Mouse (Mus musculus): ENCODE data around the gene Dntt. TPM values are rescaled to one million over a fixed set of nuclear protein-coding genes. Genes with fewer than 3 reads are reported as not detected.

Dntt gene
- polyA plus RNA-seq, 1 experiment from 2014 or later = 0.17 TPM

DNA sequence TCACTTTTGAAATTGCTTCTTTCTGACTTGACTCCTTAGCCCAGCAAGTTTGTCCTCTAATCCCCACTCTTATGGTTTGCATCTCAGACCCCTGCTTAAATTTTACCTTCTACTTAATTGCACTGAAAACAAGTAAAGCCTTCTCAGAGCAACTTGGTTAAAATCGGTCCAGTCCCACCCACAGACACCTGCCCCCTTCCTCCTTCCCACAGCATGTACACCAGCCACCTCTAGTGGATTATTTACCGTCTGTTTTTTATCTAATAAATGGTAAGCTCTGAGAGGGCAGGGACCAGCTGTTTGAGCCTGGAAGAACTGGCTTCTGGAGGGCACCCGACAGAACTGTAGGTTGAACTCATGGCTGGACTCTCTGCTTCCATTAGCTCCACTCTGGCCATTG is 8.5 kb upstream of the Dntt start:
- no peak overlapping the region for H3K27ac ChIP-seq (replicated peaks; ENCODE audit: low read depth, low read length)
- H3K9ac ChIP-seq (replicated peaks; ENCODE audit: low read length) = no peak overlapping the region
- H3K4me1 ChIP-seq (ENCODE audit: control insufficient read depth, insufficient read depth, low read length) = no peaks in the 10 kb centered on the region
- H3K9me3 ChIP-seq (ENCODE audit: control insufficient read depth, low read length) = no peaks in the 10 kb centered on the region
- H3K27me3 ChIP-seq (ENCODE audit: control insufficient read depth, insufficient read depth, low read length) = no peaks in the 10 kb centered on the region
- DNase-seq = no peak
- WGBS = 79% methylated on average over 3 of the region's 3 CpGs
- ATAC-seq (ENCODE audit: low FRiP score, low TSS enrichment) = no peak
- H3K4me3 ChIP-seq (replicated peaks; ENCODE audit: low read depth, low read length) = no peak overlapping the region
- no peaks in the 10 kb centered on the region for H3K36me3 ChIP-seq (ENCODE audit: control insufficient read depth, insufficient read depth, low read length)
- H3K4me2 ChIP-seq (ENCODE audit: low read length) = no peak overlapping the region

DNA sequence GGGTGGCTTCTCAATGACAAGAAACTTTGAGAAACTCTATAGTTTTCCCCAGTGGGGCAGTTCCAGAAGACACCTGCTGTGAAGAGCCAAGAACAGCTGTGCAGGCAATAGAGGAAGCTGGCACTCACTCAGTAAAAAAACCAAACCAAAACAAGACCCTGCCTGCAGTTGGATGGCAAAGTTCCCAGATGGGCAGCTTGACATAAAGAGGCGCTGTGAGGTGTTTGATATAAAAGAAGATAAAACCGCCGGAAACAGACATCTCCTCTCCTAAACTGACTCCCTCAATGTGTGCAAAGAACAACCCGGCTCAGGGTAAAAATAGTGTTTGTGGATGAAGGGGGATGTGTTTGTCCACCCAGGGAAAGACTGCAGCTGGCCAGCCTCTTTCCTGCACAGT is 6.8 kb upstream of the Dntt start:
- no peak overlapping the region for H3K4me2 ChIP-seq (ENCODE audit: low read length)
- ATAC-seq (ENCODE audit: low FRiP score, low TSS enrichment) (no peak), DNase-seq (no peak)
- no peak overlapping the region for H3K27ac ChIP-seq (replicated peaks; ENCODE audit: low read depth, low read length)
- 92% methylated on average over 4 of the region's 4 CpGs for WGBS
- H3K36me3 ChIP-seq (ENCODE audit: control insufficient read depth, insufficient read depth, low read length) = no peaks in the 10 kb centered on the region
- H3K9me3 ChIP-seq (ENCODE audit: control insufficient read depth, low read length) = no peaks in the 10 kb centered on the region
- H3K4me1 ChIP-seq (ENCODE audit: control insufficient read depth, insufficient read depth, low read length) = no peaks in the 10 kb centered on the region
- no peaks in the 10 kb centered on the region for H3K27me3 ChIP-seq (ENCODE audit: control insufficient read depth, insufficient read depth, low read length)
- H3K4me3 ChIP-seq (replicated peaks; ENCODE audit: low read depth, low read length) = no peak overlapping the region
- H3K9ac ChIP-seq (replicated peaks; ENCODE audit: low read length) = no peak overlapping the region

DNA sequence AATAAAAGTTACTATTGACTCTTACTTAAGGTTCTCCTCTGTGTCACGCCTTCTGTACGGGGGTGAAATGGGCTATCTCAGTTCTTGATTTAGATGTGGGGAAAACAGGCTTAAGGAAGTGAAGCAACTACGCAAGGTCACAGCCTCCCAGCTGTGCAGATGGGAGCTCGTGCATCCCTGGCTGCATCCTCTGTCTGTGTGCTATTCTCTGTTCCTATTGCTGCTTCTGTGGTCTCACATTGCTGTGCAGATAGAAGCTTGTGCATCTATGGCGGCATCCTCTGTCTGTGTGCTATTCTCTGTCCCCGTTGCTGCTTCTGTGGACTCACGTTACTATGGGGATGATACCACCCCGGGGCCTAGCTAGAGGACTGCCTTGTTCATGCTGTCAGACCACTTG is 2.5 kb upstream of the Dntt start:
- Histone ChIP-seq H3K36me3 (ENCODE audit: control insufficient read depth, insufficient read depth, low read length) (no peaks in the 10 kb centered on the region), H3K4me3 (replicated peaks; ENCODE audit: low read depth, low read length) (no peak overlapping the region), H3K4me1 (ENCODE audit: control insufficient read depth, insufficient read depth, low read length) (no peaks in the 10 kb centered on the region), H3K9ac (replicated peaks; ENCODE audit: low read length) (no peak overlapping the region), H3K27ac (replicated peaks; ENCODE audit: low read depth, low read length) (no peak overlapping the region), H3K9me3 (ENCODE audit: control insufficient read depth, low read length) (no peaks in the 10 kb centered on the region), H3K4me2 (ENCODE audit: low read length) (no peak overlapping the region), H3K27me3 (ENCODE audit: control insufficient read depth, insufficient read depth, low read length) (no peaks in the 10 kb centered on the region)
- 83% methylated on average over 8 of the region's 8 CpGs for WGBS
- DNase-seq (no peak), ATAC-seq (ENCODE audit: low FRiP score, low TSS enrichment) (no peak)

DNA sequence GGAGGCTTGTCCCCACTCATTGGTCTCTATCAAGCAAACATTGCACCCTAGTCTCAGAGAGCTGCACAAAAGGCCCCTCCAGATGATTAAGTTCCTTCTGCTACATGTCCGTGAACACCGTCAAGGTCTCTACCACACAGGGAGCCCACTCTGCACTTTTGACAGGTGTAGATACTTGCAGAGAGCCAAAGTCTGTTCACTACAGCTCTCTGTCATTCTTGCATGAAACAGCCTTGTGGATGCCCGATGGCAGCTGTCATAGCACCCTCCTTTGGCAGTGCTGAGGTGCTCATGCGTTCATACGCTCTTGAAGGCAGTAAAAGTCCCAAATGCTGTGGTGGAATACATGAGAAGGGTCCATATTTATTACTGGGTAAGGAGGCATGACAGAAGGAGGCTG is 2.1 kb upstream of the Dntt start:
- no peak overlapping the region for H3K4me3 ChIP-seq (replicated peaks; ENCODE audit: low read depth, low read length)
- 90% methylated on average over 5 of the region's 5 CpGs for WGBS
- no peaks in the 10 kb centered on the region for H3K27me3 ChIP-seq (ENCODE audit: control insufficient read depth, insufficient read depth, low read length)
- DNase-seq = no peak
- H3K27ac ChIP-seq (replicated peaks; ENCODE audit: low read depth, low read length) = no peak overlapping the region
- H3K4me2 ChIP-seq (ENCODE audit: low read length) = no peak overlapping the region
- no peaks in the 10 kb centered on the region for H3K4me1 ChIP-seq (ENCODE audit: control insufficient read depth, insufficient read depth, low read length)
- no peaks in the 10 kb centered on the region for H3K9me3 ChIP-seq (ENCODE audit: control insufficient read depth, low read length)
- no peak for ATAC-seq (ENCODE audit: low FRiP score, low TSS enrichment)
- H3K36me3 ChIP-seq (ENCODE audit: control insufficient read depth, insufficient read depth, low read length) = no peaks in the 10 kb centered on the region
- H3K9ac ChIP-seq (replicated peaks; ENCODE audit: low read length) = no peak overlapping the region

DNA sequence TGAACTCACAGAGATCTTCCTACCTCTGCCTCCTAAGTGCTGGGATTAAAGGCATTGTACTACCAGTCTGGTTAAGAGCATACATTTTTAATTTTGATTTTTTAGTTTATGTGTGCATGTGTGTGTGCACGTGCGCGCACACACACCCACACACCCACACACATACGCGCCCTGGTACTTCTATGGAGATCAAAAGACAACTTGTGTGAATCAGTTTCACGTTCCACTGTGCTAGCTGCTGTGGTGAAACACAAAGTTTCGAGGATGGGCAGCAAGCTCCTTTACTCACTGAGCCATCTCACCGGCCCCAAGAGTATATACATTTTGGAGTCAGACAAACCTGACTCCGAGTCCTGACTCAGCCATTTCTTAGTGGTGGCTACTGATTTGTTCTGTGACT is 1.5 kb upstream of the Dntt start:
- Histone ChIP-seq H3K36me3 (ENCODE audit: control insufficient read depth, insufficient read depth, low read length) (no peaks in the 10 kb centered on the region), H3K4me2 (ENCODE audit: low read length) (no peak overlapping the region), H3K27me3 (ENCODE audit: control insufficient read depth, insufficient read depth, low read length) (no peaks in the 10 kb centered on the region), H3K9ac (replicated peaks; ENCODE audit: low read length) (no peak overlapping the region), H3K4me1 (ENCODE audit: control insufficient read depth, insufficient read depth, low read length) (no peaks in the 10 kb centered on the region), H3K27ac (replicated peaks; ENCODE audit: low read depth, low read length) (no peak overlapping the region), H3K4me3 (replicated peaks; ENCODE audit: low read depth, low read length) (no peak overlapping the region), H3K9me3 (ENCODE audit: control insufficient read depth, low read length) (no peaks in the 10 kb centered on the region)
- WGBS = 95% methylated on average over 9 of the region's 9 CpGs
- ATAC-seq (ENCODE audit: low FRiP score, low TSS enrichment) (no peak), DNase-seq (no peak)

DNA sequence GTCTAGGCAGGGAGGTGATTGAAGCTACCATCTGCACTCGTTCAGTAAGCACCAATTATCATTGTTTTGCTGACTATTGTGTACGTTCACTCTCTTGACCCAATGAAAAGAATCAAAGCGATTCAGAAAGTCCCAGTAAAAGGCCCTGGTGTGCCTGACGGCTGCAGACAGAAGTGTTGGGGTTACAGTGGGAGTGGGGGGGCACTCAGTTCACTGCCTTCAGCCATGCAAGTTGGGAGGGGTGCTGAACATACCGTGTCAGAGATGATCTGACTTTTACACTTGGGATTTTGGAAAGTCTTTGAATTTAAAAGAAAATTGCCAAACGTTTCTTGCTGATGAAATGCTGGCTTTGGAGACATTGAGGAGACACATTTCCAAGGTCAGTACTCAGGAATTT is 1.1 kb downstream of the Dntt start:
- Histone ChIP-seq H3K36me3 (ENCODE audit: control insufficient read depth, insufficient read depth, low read length) (no peaks in the 10 kb centered on the region), H3K9me3 (ENCODE audit: control insufficient read depth, low read length) (no peaks in the 10 kb centered on the region), H3K4me2 (ENCODE audit: low read length) (no peak overlapping the region), H3K27me3 (ENCODE audit: control insufficient read depth, insufficient read depth, low read length) (no peaks in the 10 kb centered on the region), H3K4me1 (ENCODE audit: control insufficient read depth, insufficient read depth, low read length) (no peaks in the 10 kb centered on the region), H3K9ac (replicated peaks; ENCODE audit: low read length) (no peak overlapping the region), H3K27ac (replicated peaks; ENCODE audit: low read depth, low read length) (no peak overlapping the region), H3K4me3 (replicated peaks; ENCODE audit: low read depth, low read length) (no peak overlapping the region)
- DNase-seq (no peak), ATAC-seq (ENCODE audit: low FRiP score, low TSS enrichment) (no peak)
- 52% methylated on average over 6 of the region's 6 CpGs for WGBS

DNA sequence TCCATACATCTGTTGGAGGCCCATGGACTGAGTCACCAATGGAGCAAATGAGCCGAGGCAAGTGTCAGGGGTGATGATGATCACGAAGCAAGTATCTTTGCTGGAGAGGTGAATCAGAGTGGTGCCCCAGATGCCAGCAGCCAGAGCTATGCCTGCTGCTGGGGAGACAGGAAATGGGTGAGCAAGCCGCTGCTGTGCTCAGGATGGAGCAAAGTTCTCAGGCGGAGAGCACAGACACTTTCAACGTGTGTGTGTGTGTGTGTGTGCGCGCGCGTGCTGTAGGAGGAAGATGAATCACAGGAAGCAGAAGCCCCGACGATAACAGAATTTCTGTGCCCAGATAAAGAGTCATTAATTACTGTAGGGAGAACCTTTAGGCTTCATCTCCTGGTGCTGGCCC is 1.9 kb downstream of the Dntt start:
- H3K4me1 ChIP-seq (ENCODE audit: control insufficient read depth, insufficient read depth, low read length) = no peaks in the 10 kb centered on the region
- H3K27ac ChIP-seq (replicated peaks; ENCODE audit: low read depth, low read length) = no peak overlapping the region
- no peak overlapping the region for H3K4me2 ChIP-seq (ENCODE audit: low read length)
- no peaks in the 10 kb centered on the region for H3K27me3 ChIP-seq (ENCODE audit: control insufficient read depth, insufficient read depth, low read length)
- H3K4me3 ChIP-seq (replicated peaks; ENCODE audit: low read depth, low read length) = no peak overlapping the region
- H3K9ac ChIP-seq (replicated peaks; ENCODE audit: low read length) = no peak overlapping the region
- H3K36me3 ChIP-seq (ENCODE audit: control insufficient read depth, insufficient read depth, low read length) = no peaks in the 10 kb centered on the region
- no peaks in the 10 kb centered on the region for H3K9me3 ChIP-seq (ENCODE audit: control insufficient read depth, low read length)
- DNase-seq = no peak
- no peak for ATAC-seq (ENCODE audit: low FRiP score, low TSS enrichment)
- 87% methylated on average over 11 of the region's 11 CpGs for WGBS

DNA sequence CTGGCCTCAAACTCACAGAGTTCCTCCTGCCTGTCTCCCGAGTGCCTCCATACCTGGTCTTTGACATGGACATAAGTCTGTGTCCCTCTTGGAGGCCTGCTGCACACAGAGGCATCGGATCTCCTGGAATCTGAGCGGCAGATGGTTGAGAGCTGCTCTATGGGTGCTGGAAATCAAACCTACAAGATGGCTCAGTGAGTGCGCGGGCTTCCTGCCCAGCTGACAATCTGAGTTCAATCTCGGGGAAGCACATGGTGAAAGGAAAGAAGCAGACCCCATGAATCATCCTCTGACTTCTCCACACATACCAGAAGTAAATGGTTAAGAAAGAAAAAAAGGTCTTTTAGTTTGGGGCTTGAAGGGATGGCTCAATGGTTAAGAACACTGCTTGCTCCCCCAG is 2.8 kb downstream of the Dntt start:
- H3K4me3 ChIP-seq (replicated peaks; ENCODE audit: low read depth, low read length) = no peak overlapping the region
- ATAC-seq (ENCODE audit: low FRiP score, low TSS enrichment) (no peak), DNase-seq (no peak)
- H3K4me1 ChIP-seq (ENCODE audit: control insufficient read depth, insufficient read depth, low read length) = no peaks in the 10 kb centered on the region
- no peak overlapping the region for H3K9ac ChIP-seq (replicated peaks; ENCODE audit: low read length)
- 91% methylated on average over 6 of the region's 6 CpGs for WGBS
- H3K27ac ChIP-seq (replicated peaks; ENCODE audit: low read depth, low read length) = no peak overlapping the region
- no peaks in the 10 kb centered on the region for H3K27me3 ChIP-seq (ENCODE audit: control insufficient read depth, insufficient read depth, low read length)
- no peaks in the 10 kb centered on the region for H3K9me3 ChIP-seq (ENCODE audit: control insufficient read depth, low read length)
- no peaks in the 10 kb centered on the region for H3K36me3 ChIP-seq (ENCODE audit: control insufficient read depth, insufficient read depth, low read length)
- no peak overlapping the region for H3K4me2 ChIP-seq (ENCODE audit: low read length)

DNA sequence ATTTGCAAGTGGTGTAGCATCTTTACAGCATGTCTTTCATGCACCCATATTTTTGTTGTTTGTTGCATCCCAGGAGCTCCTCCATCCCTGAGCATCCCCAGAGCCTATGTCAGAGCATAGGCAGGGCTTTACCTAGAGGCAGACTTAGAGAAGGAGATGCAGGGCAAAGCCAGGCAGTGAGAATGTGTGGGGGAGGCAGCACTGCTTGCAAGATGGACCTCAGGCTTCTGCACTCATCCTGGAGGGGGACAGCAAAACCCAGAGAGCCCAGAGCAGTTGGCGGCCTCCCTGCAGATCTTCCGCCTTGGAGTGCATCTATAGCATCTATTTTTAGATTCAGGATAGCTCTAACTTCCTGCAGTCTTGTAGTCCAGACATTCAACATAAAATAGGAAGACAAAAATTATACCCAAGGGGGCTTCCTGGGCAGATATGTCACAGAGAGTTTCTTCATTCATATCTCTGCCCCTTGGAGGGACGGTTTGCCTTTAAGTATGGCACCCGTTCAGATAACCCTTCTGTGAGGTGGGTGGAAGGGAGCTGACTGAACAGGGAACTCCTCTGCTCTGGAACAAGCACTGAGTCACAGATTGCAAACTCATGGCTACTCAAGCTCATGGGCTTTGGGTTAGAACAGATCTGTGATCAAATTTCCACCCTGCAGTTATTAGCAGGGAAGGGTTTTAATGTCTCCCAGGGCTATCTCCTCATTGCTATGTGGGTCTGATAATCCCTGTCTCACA is 6.9 kb downstream of the Dntt start:
- H3K4me2 ChIP-seq (ENCODE audit: low read length) = no peak overlapping the region
- H3K27ac ChIP-seq (replicated peaks; ENCODE audit: low read depth, low read length) = no peak overlapping the region
- no peak overlapping the region for H3K9ac ChIP-seq (replicated peaks; ENCODE audit: low read length)
- H3K36me3 ChIP-seq (ENCODE audit: control insufficient read depth, insufficient read depth, low read length) = no peaks in the 10 kb centered on the region
- 92% methylated on average over 4 of the region's 4 CpGs for WGBS
- no peak overlapping the region for H3K4me3 ChIP-seq (replicated peaks; ENCODE audit: low read depth, low read length)
- H3K27me3 ChIP-seq (ENCODE audit: control insufficient read depth, insufficient read depth, low read length) = no peaks in the 10 kb centered on the region
- H3K9me3 ChIP-seq (ENCODE audit: control insufficient read depth, low read length) = no peaks in the 10 kb centered on the region
- no peak for DNase-seq
- ATAC-seq (ENCODE audit: low FRiP score, low TSS enrichment) = no peak
- no peaks in the 10 kb centered on the region for H3K4me1 ChIP-seq (ENCODE audit: control insufficient read depth, insufficient read depth, low read length)

Measured in midbrain, embryonic 14.5 days (tissue).